Mouse (Mus musculus) kidney, adult 2 months (tissue): ENCODE measurements at regions not wholly inside any gene's neighbourhood (a gene's known extent, or its start where the extent isn't known, plus 50 kb on each side); places are given as distances from the start of the nearest gene placed in this dataset.

Source experiments
- CTCF ChIP-seq: fragments of 200-500 bp; conservative IDR thresholded peaks from 2 replicates; pipeline ENCODE4 v1.5.1; 2011; ENCODE audit warnings: low read depth, mild to moderate bottlenecking, control low read depth, low read length, moderate library complexity, mixed read lengths; ENCODE audit not compliant: insufficient read depth, insufficient read length
- POLR2A ChIP-seq: fragments of 200-500 bp; IDR thresholded peaks from one replicate; pipeline ENCODE4 v1.6.1; 2011; ENCODE audit warnings: low read depth, low read length, control low read depth

DNA sequence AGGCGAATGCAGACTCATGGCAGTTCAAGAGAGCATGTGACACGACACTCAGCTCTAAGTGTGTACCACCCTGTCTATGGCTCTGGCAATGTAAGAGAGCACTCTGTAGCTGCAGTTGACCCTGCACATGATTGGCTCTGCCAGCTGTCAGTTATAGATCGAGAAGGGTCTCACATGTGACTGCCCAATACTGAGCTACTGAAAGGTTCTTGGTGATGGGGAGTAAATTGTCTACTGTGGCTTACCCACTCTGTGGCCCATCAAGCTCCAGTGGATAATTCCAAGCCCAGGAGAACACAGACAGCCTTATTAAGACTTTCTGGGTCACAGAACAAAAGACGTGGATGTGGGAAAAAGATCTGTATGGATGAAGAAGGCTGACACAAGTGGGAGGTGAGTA is 920.3 kb downstream of the A830018L16Rik start:
- TF ChIP-seq CTCF (no peak), POLR2A (no peak)
